Comparison of ENCODE assay signal across 8 mouse cellular contexts in the genomic region with DNA sequence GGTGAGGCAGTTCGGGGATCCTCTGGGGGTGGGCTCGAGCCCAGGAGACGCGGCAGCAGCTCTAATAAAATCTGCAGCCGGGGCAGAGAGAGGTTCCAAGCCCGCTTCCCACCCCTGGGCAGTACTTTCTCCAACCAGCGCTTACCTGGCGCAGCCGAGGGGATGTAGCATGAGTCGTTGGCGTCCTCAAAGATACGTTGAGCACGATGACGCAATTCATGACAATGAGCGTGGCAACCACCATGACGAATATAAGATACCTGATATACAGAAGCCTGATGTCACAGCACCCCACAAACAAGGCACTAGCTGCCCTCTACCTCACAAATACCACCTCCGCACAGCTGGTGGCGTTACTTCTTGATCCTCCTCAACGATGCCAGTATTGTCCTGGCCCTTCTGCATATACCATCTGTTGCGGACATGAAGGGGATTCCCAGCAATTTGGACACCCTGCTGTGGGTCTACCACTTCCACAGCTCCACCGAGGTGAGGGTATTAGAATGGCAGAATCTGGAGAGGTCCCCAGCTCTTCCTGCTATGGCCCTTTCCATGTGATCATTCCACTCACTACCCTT. TPM values are rescaled to one million over a fixed set of nuclear protein-coding genes. Genes with fewer than 3 reads are reported as not detected.
DNase-seq lines count a peak whose midpoint lies in the region; ATAC-seq lines count a peak whose summit lies in the region.

TSS of gene 4930544D05Rik (plus strand) at position 333 of the 578 bp plus-strand sequence.

- H3K4me2 ChIP-seq in forebrain, embryonic 11.5 days (ENCODE audit: low read depth, low read length, severe bottlenecking) = peak within 1 kb of the TSS; percentile 49
- H3K4me2 ChIP-seq in limb, embryonic 15.5 days = peak within 1 kb of the TSS; percentile 91
- peak within 1 kb of the TSS; percentile 87 for H3K4me2 ChIP-seq in stomach, embryonic 14.5 days (replicated peaks; ENCODE audit: low read depth, low read length)

- peaks cover 7% of the 10 kb centered on the region for H3K27me3 ChIP-seq in erythroblast, embryonic 14.5 days (ENCODE audit: control insufficient read depth)
- H3K27me3 ChIP-seq in forebrain, embryonic 11.5 days (ENCODE audit: control insufficient read depth, insufficient read depth, low read length) = no peaks in the 10 kb centered on the region; the same call in 1 of the 2 replicates
- H3K27me3 ChIP-seq in limb, embryonic 15.5 days = no peaks in the 10 kb centered on the region
- no peaks in the 10 kb centered on the region for H3K27me3 ChIP-seq in stomach, embryonic 14.5 days (ENCODE audit: control insufficient read depth, insufficient read depth, low read length)

- peak; percentile 25 for DNase-seq in 416B (ENCODE audit: low read depth)
- no peak for DNase-seq in forebrain, embryonic 11.5 days (ENCODE audit: low spot score)

- H3K4me3 ChIP-seq in erythroblast, embryonic 14.5 days (replicated peaks) = peak within 1 kb of the TSS; percentile 61
- H3K4me3 ChIP-seq in forebrain, embryonic 11.5 days (ENCODE audit: low read depth, low read length) = peak within 1 kb of the TSS; percentile 17
- H3K4me3 ChIP-seq in limb, embryonic 15.5 days = peak within 1 kb of the TSS; percentile 41
- H3K4me3 ChIP-seq in stomach, embryonic 14.5 days (ENCODE audit: low read depth, low read length) = peak within 1 kb of the TSS; percentile 25

- no peak for ATAC-seq in erythroblast, adult 5-6 weeks (replicated peaks; ENCODE audit: low FRiP score, poor library complexity, severe bottlenecking)
- ATAC-seq in forebrain, embryonic 11.5 days (replicated peaks; ENCODE audit: low FRiP score) = no peak
- ATAC-seq in limb, embryonic 15.5 days (ENCODE audit: insufficient number of reproducible peaks, low FRiP score, low TSS enrichment, low read depth) = no peak
- ATAC-seq in stomach, embryonic 14.5 days (ENCODE audit: insufficient number of reproducible peaks, insufficient read depth, low FRiP score, low read depth) = no peak
- ATAC-seq in cerebellum, adult (ENCODE audit: insufficient number of reproducible peaks, low FRiP score, low TSS enrichment) = no peak
- no peak for ATAC-seq in erythroid progenitor cell, adult 5-6 weeks (replicated peaks; ENCODE audit: low FRiP score, poor library complexity, severe bottlenecking)

- no peaks in the 10 kb centered on the region for H3K9me3 ChIP-seq in erythroblast, embryonic 14.5 days (ENCODE audit: control insufficient read depth, low read length)
- H3K9me3 ChIP-seq in forebrain, embryonic 11.5 days (ENCODE audit: control insufficient read depth, low read length) = no peaks in the 10 kb centered on the region
- H3K9me3 ChIP-seq in limb, embryonic 15.5 days = no peaks in the 10 kb centered on the region
- H3K9me3 ChIP-seq in stomach, embryonic 14.5 days (ENCODE audit: control insufficient read depth, low read depth, low read length) = no peaks in the 10 kb centered on the region

- H3K9ac ChIP-seq in forebrain, embryonic 11.5 days (ENCODE audit: low read length) = peak within 1 kb of the TSS; percentile 48
- peak within 1 kb of the TSS; percentile 44; the same call in 1 of the 2 replicates for H3K9ac ChIP-seq in limb, embryonic 15.5 days
- peak within 1 kb of the TSS; percentile 45; the same call in 1 of the 2 replicates for H3K9ac ChIP-seq in stomach, embryonic 14.5 days (replicated peaks; ENCODE audit: low read depth, low read length)

- H3K27ac ChIP-seq in forebrain, embryonic 11.5 days (ENCODE audit: low read depth, low read length) = no peak within 1 kb of the TSS
- peak within 1 kb of the TSS; percentile 34 for H3K27ac ChIP-seq in limb, embryonic 15.5 days
- H3K27ac ChIP-seq in stomach, embryonic 14.5 days (ENCODE audit: low read length) = peak within 1 kb of the TSS; percentile 35; the same call in 1 of the 2 replicates

- H3K36me3 ChIP-seq in erythroblast, embryonic 14.5 days (ENCODE audit: control insufficient read depth) = peaks cover 22% of the 10 kb centered on the region
- H3K36me3 ChIP-seq in forebrain, embryonic 11.5 days (ENCODE audit: control insufficient read depth, insufficient read depth, low read length) = no peaks in the 10 kb centered on the region; the same call in 1 of the 2 replicates
- peaks cover 27% of the 10 kb centered on the region for H3K36me3 ChIP-seq in limb, embryonic 15.5 days
- H3K36me3 ChIP-seq in stomach, embryonic 14.5 days (ENCODE audit: control insufficient read depth, insufficient read depth, low read length) = peaks cover 18% of the 10 kb centered on the region

- H3K4me1 ChIP-seq in erythroblast, embryonic 14.5 days (ENCODE audit: control insufficient read depth) = peaks cover 21% of the 10 kb centered on the region
- H3K4me1 ChIP-seq in forebrain, embryonic 11.5 days (replicated peaks; ENCODE audit: control insufficient read depth, insufficient read depth, low read length) = peaks cover 6% of the 10 kb centered on the region
- peaks cover 15% of the 10 kb centered on the region for H3K4me1 ChIP-seq in limb, embryonic 15.5 days
- peaks cover 4% of the 10 kb centered on the region; the same call in 1 of the 2 replicates for H3K4me1 ChIP-seq in stomach, embryonic 14.5 days (ENCODE audit: control insufficient read depth, insufficient read depth, low read length)

- 15% methylated on average over 21 of the region's 21 CpGs for WGBS in forebrain, embryonic 11.5 days
- 12% methylated on average over 21 of the region's 21 CpGs for WGBS in limb, embryonic 15.5 days
- 14% methylated on average over 21 of the region's 21 CpGs for WGBS in stomach, embryonic 14.5 days

RNA-seq across cellular contexts. Expression of gene 4930544D05Rik, which starts in this region (rescaled TPM):
- not detected in 2 replicates for polyA plus RNA-seq in erythroblast, embryonic 14.5 days (2012)
- not detected in 2 replicates for total RNA-seq in erythroblast, adult 5-6 weeks (2015; ENCODE audit: low replicate concordance)
- total RNA-seq in erythroblast, adult 5-6 weeks (2017; ENCODE audit: low replicate concordance) = not detected in 2 replicates
- polyA plus RNA-seq in forebrain, embryonic 11.5 days (2014; fragmentation: Nextera tagmentation; extraction: Ambion mirVana) = not detected in 2 replicates
- polyA plus RNA-seq in limb, embryonic 15.5 days (2015; fragmentation: Nextera tagmentation; extraction: Ambion mirVana) = not detected in 2 replicates
- polyA plus RNA-seq in stomach, embryonic 14.5 days (2014; fragmentation: Nextera tagmentation; extraction: Ambion mirVana) = not detected in 2 replicates
- total RNA-seq in erythroid progenitor cell, adult 5-6 weeks (2015; ENCODE audit: low replicate concordance) = not detected in 2 replicates
- not detected in 2 replicates for total RNA-seq in erythroid progenitor cell, adult 5-6 weeks (2017; ENCODE audit: low replicate concordance)
